Mouse (Mus musculus) heart, adult 8-10 months (tissue): Measurements from ENCODE around the gene Gm3149. TPM values are rescaled to one million over a fixed set of nuclear protein-coding genes. Genes with fewer than 3 reads are reported as not detected.
"Not testable (repeated sequence)": the region's sequence is repeated elsewhere in the genome, so short reads cannot be mapped to it uniquely, and the experiment has no call there.

ENCODE experiments used
- DNase-seq: peaks from one replicate; pipeline ENCODE4 v3.0.0; 2022; ENCODE audit warnings: low spot score
- total RNA-seq, 4 experiments: library from RNA; stranded (reverse); gene quantifications; 2 replicates each; pipeline ENCODE4 v1.2.4; 2022

Gm3149 gene
- total RNA-seq, result not detected

- DNase-seq, result not testable (repeated sequence)
Measured at GRCm38 (mm10) chr14:4316983-4317382, at the start of gene Gm3149. Gene Gm3149 (plus strand): TSS chr14:4317283.

GRCm38 (mm10) chr14:4269238-4269950 lies 47.7 kb upstream of the Gm3149 start:
- DNase-seq, result not testable (repeated sequence)

GRCm38 (mm10) chr14:4279828-4280227 lies 37.3 kb upstream of the Gm3149 start:
- DNase-seq, result not testable (repeated sequence)

- DNase-seq, result not testable (repeated sequence)
Measured at GRCm38 (mm10) chr14:4334476-4335080, 17.5 kb downstream of the Gm3149 start, which contains the start of gene 2610042L04Rik. Gene 2610042L04Rik (plus strand): TSS chr14:4334763.

- DNase-seq, result not testable (repeated sequence)
Measured at GRCm38 (mm10) chr14:4335506-4335905, 18.4 kb downstream of the Gm3149 start.

- DNase-seq, result not testable (repeated sequence)
Measured at GRCm38 (mm10) chr14:4368991-4369390, 51.9 kb downstream of the Gm3149 start.

- not testable (repeated sequence) for DNase-seq
Measured at GRCm38 (mm10) chr14:4369691-4370090, 52.6 kb downstream of the Gm3149 start.

Other genes starting within 250 kb of the Gm3149 start
- not detected for gene Gm3115, start 233.2 kb upstream of the Gm3149 start, total RNA-seq
- under 1 TPM in 3 of 4 experiments, not detected in 1; 0.26 to 0.75 (median 0.38) TPM for gene Gm8108, start 206.8 kb upstream of the Gm3149 start, total RNA-seq
- not detected for gene Gm3127, start 152.3 kb upstream of the Gm3149 start, total RNA-seq
- not detected for gene Gm2974, start 134.7 kb upstream of the Gm3149 start, total RNA-seq
- not detected for gene Gm3138, start 67.7 kb upstream of the Gm3149 start, total RNA-seq
- under 1 TPM in 1 of 4 experiments, not detected in 3; 0.19 TPM for gene 2610042L04Rik, start 17.5 kb downstream of the Gm3149 start, total RNA-seq
- gene Gm3159, start 80.2 kb downstream of the Gm3149 start, total RNA-seq, result not detected
- gene Gm3164, start 98.2 kb downstream of the Gm3149 start, total RNA-seq, result under 1 TPM in 2 of 4 experiments, not detected in 2; 0.19 to 0.22 TPM
- gene Gm3173, start 113.7 kb downstream of the Gm3149 start, total RNA-seq, result under 1 TPM in 1 of 4 experiments, not detected in 3; 0.75 TPM
- gene Gm3182, start 164.5 kb downstream of the Gm3149 start, total RNA-seq, result not detected
- gene Gm3047, start 238.1 kb downstream of the Gm3149 start, total RNA-seq, result not detected